Mouse (Mus musculus): Measurements from ENCODE around the gene Etv2.
A peak's percentile ranks its signal among the peaks of the same experiment; 100 is the strongest.

Etv2 gene

GRCm38 (mm10) chr7:30587842-30588667, 47.6 kb downstream of the Etv2 start:
- peak; percentile 69 for DNase-seq

- DNase-seq, result no peak
These were observed 49.1 kb downstream of the Etv2 start for GRCm38 (mm10) chr7:30586455-30587020.

- DNase-seq, result no peak
These were observed 50.5 kb downstream of the Etv2 start for GRCm38 (mm10) chr7:30585170-30585569.

GRCm38 (mm10) chr7:30584339-30584738, 51.3 kb downstream of the Etv2 start:
- DNase-seq, result no peak

Measured in kidney, adult 18-20 months (tissue).